Mouse (Mus musculus): ENCODE data around the gene Smok2b.
"Not testable (repeated sequence)": the region's sequence is repeated elsewhere in the genome, so short reads cannot be mapped to it uniquely, and the experiment has no call there.

Gene Smok2b

DNA sequence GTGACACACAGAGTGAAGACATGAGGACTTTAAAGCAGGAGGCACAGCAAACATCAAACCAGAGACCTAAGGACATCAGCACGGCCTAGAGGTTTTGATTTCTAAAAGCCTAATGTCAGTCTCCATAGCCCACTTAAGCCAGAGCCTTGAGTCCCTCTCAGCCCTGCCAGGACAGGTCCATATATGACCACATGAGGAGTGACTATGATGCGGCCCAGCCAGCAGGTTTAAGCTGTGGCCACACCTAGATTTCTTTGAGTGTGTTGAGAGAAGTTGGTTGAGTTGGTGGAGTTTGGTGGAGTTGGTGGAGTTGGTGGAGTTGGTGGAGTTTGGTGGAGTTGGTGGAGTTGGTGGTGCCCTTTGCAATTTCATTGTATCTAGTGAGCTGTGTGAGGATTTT, at the start of gene Smok2b:
TSS of gene Smok2b (plus strand) at position 301 of the 400 bp plus-strand sequence.
- DNase-seq: not testable (repeated sequence)

DNA sequence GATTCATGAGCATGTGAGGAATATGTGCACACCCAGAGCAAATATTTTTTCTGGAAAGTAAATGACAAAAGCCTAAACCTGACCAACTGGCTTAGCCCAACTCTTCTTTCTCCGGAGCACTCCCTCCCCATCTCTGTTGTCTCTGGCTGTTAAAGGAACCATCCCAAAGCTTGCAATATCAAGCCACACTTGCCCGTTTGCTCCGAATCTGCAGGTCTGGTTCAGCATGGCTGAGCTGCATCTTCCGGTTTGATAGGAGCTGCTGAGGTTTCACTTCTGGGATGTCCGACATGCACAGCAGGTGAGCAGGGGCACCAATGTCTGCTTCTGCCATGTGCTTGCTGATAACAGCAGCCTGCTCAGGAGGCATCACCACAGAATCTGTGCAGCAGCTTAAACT, 49.6 kb upstream of the Smok2b start:
- not testable (repeated sequence) for DNase-seq

DNA sequence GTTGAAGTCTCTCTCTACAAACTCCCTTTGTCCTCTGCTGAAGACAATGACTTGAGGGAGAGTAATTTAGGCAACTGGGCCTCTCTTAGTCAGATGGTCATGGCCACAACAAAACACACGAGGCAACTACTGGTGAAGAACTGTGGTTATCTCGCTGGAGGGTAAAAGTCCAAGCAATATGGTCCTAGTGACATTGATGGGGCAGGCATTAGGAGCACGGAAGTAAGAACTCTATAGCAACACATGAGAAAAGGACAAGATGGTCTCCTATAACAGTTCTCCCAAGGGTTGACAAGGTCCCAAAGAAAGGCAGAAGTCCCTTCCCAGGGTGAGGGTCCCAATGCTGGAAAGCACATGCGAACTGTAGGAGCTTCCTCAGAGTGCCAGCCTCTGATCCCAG, 47.3 kb upstream of the Smok2b start:
- DNase-seq: not testable (repeated sequence)

DNA sequence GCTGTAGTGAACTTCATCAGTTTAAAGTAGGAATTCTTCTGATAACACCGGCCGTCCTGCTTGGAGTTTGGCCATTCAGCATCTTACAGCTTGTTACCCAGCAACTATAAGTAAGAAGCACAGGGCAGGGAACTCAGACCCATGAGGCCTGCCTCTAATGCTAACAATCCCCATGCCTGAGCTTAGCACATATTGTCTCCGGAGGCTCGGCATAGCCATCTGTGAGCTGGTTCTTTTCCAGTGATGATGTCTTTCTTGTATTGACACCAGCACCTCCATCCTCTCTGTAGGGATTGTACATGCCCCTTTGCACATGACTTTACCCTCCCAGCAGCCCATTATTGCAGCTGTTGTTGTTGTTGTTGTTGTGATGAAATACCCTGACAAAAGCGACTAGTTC, 45.5 kb upstream of the Smok2b start:
- not testable (repeated sequence) for DNase-seq

DNA sequence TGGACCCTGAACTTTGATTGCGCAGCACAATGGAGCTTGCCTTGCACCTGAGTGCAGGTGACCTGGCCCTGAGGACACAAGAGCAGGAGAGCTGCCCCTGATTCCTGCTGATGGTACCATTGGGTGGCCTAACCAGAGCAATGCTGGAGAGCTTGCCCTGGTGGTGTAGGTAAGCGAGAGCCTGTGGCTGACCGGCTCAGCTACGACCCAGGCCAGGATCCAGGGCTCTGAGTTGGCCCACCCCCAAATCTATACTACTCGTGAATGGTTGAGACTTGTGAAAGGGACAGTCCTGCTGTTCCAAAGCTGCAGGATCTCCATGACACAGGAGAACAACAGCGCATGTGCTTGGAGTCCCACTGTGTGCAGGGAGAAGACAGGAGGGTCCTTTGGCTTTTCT, 43.5 kb upstream of the Smok2b start:
- DNase-seq: not testable (repeated sequence)

DNA sequence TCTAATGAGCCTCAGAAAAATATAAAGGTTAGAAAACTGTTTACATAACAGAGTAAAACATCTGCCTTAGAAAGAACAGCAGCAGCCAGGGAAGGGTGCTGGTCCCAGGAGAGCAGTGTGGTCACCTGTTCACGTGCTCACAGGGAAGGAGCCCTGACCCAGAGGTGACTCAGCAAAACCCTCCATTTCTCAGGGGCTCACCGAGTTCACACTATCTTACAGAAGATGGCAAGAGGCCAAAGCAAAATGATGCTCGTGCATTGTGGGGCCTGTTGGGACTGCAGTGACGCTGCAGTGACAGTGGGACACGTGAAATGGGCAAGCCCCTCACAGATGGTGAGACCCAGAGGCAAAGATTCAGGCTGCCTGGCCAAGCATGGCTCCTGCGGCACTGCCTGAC, 42.4 kb upstream of the Smok2b start:
- not testable (repeated sequence) for DNase-seq

DNA sequence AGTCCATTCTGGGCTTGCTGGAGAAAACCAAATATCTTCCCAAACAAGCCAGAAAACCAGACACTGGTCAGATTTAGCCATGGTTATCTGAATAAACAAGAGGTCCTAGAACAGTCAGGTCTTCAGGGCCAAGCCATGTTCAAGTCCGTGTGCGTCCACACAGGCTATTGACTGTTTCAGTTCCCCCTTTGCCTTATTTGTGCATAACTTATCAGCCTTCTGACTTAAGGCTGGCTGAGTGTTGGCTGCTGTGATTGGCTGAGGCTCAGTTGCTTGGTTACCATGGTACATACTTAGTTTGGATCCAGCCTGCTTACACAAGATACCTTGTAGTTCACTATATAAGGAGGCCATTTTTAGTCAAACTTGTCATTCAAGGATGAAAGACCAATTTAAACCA, 41.2 kb upstream of the Smok2b start:
- DNase-seq: not testable (repeated sequence)

DNA sequence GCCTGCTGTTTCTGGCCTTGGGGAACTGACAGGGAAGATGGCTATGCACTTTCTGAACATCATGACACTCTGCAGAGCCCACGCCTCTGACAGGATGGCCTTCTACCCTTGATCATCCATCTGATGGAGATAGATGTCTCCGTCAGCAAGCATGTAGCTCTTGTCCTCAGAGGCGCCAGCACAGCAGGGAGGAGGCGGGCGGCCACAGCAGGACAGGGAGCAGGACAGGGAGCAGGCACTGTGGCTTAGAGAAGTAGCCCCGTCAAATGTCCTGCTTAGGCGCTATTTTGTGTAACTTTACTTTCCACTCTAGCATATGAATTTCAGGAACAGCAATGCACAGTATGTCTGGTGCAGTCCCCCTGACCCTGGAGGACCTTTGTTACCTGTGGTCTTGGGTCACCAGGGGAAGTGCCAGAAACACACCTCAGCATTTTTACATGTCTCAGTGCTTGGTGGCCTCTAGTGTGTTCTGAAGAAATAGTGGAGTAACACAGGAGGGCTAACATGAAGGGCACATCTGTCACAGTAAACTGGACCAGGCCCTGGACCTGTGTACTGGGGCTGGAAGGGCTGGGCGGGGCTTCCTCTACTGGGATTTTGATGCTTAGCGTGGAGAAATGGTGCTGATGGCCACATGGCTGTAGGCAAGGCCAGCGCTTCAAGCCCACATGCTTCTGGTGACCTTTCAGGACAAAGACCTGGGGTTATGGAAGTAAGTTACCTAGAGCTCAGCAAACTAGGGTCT, 39.0 kb upstream of the Smok2b start:
- DNase-seq: not testable (repeated sequence)

DNA sequence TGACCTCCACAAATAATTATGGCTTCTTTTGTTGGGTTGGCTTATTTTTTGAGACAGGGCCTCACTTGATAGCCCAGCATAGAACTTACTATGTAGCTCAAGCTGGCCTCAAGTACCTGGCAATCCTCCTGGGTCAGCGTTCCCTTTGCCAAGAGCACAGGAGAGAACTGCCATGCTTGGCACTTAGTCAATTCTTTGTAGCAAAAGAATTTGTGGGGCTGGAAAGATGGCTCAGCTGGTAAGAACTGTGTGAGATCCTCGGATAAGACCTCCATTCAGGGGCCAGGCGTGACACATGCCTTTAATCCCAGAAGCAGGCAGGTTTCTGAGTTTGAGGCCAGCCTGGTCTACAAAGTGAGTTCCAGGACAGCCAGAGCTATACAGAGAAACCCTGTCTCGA, 33.6 kb upstream of the Smok2b start:
- DNase-seq: not testable (repeated sequence)

DNA sequence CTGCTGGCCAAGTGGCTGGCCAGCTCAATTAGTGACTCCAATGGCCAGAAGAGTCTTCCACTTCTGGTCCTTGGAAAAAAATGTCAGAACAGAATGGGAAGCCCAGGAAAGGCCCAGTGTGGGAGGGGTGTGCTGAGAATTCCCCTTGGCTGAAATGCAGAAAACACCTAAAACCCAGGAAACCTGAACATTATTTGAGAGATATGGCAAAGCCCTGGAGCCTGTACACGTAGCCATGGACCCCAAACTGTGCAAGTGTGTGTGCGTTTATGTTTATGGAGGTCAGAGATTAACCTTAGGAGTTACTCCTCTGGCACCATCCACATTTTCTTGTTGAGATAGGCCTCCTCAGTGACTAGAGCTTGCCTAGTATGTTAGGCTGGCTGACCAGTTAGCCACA, 31.2 kb upstream of the Smok2b start:
- DNase-seq: not testable (repeated sequence)

DNA sequence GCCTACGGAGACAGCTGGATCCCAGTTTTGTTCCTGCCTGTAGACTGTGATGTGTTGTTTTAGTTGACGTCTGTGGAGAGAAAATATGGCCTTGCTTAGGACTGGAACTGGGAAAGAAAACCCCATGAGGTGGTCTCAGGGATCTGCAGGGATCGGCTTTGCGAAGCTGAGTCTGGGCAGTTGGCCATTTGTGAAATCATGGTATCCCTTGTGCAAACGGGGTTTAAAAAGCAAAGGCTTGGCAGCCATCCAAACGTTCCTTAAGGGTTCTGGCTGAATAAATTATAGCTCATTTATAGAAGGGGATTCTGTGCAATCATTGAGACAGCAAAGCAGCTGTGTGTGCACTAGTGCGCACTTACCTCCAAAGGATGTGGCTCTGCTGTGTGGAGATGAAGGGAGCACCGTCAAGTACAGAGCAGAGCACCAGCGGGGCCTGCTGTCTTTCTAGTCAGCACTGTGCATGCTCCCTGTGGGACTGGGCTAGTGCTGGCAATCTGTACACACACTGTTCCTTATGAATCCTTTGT, 30.1 kb upstream of the Smok2b start:
- DNase-seq: not testable (repeated sequence)

DNA sequence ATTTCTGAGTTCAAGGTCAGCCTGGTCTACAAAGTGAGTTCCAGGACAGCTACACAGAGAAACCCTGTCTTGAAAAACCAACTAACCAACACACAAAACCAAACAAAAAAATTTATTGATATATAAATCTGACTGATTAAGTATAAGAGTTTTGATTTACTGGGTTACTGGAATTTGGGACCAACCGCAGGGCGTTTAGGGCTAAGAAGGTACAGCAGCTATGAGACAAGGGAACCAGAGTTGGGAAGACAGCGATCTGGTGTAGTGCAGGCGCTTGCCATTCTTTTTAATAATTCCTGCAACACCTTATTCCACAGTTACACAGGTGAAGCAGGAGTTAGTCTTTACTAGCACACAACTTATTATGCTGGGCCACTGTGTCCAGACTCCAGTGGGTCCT, 28.5 kb upstream of the Smok2b start:
- DNase-seq: not testable (repeated sequence)

DNA sequence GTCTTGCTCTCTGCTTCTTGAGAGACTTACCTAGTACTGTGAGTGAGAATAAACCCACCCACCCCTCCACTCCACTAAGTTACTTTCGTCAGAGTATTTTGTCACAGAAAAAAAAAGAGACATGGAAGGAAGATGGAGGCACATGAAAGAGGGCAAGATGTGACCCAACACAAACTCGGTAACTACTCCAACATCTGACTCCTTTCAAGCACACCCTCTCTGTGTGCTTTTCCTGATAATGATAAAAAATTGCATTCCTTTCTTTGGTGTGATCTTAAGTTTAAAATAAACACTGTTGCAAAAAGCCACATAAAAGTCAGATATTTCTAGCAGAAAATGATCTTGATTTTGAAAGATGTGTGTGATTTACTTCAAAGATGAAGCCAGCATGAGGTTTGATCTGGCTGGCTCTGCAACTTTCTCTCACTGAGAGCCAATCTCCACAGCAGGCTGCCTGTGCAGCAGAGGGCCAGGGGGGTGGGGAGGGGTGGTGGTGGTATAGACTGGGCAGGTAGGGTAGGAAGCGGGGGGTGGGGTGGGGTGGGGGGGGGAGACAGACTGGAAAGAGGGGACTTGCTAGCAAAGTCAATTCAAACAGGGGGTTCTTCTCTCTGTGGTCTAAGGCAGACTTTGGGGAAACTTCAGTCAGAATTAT, 27.5 kb upstream of the Smok2b start:
- not testable (repeated sequence) for DNase-seq

DNA sequence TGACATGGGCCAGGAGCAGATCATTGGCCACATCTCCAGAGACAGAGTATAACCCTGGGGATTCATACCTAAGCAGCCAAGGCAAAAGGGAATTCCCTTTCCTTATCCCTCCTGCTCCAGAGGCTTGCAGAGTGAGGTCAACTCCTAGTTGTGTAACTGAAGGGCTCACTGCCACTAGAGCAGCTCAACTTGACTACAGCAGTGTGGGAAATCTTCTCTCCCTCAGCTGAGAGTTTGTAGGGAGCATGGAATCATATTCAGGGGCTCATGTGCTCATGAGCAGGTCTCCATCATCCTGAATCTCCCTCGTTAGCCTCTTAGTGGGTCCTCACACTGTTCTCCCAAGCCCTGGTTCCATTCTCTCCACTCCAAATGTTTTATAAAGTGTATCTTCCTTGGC, 24.8 kb upstream of the Smok2b start:
- not testable (repeated sequence) for DNase-seq

DNA sequence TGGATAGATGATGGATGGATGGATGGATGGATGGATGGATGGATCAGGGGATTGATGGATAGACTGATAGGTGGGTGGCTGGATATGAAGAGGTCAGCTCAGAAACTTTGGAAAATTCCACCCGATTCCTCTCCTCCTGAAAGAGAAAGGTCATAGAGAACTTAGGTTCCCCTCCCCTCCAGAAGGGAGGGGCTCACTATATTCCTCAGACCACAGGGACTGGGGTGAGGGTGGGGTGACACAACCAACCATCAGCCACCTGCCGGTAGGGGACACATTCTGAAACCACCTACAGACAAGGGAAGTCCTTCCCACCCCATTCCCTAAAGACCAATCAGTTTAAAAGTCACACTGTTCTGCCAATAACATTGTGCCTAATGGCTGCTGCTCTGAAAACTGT, 23.6 kb upstream of the Smok2b start:
- no peak for DNase-seq

DNA sequence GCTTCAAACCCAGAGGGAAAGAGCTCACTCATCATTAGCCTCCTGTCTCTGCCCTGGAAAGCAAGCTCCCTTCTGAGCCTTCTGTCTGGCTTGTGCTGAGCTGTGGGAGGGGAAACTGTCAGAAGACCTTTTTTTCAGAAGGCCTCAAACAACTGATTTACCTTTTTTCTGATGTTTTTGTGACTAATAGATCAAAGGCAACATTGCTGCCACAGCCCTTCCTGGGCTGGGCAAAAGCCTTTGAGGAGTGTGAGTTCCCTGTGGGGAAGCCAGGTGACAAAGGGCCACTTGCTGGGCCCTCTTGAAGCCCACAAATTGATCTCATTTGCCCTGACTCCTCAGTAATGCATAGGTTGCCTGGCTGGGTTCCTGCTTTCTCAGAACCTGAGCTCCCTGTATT, 21.6 kb upstream of the Smok2b start:
- not testable (repeated sequence) for DNase-seq

DNA sequence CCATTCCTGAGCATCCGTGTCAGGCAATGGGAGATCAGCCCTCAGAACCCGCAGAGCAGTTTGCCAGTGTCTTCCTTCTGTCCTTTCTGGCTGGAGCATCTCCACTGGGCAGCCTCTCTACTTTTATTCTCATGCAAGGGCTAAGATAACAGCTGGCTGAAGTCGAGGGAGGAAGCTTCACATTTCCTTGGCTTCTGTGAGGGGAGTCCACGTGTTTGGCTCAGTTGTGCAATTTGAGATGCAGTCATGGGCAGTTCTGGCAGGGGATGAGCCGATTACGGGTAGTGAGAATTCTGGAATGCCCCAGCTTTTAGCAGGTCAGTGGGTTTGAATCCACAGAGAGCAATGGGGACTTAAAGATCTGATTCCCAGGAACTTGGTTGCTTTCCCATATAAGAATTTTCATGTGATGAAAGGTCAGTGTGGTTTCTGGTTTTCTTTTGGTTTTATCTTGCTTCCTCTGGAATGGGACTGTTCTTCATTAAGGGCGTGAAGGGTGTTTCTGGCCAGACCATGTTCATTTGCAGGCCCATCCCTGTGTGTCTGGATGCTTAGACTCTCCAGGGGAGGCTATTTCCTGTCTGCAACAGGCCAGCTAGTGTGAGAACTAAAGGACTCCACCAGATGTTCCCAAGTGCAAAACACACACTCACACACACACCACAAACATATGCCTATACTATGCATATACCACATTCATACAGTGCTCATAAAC, 17.8 kb upstream of the Smok2b start:
- DNase-seq: no peak

DNA sequence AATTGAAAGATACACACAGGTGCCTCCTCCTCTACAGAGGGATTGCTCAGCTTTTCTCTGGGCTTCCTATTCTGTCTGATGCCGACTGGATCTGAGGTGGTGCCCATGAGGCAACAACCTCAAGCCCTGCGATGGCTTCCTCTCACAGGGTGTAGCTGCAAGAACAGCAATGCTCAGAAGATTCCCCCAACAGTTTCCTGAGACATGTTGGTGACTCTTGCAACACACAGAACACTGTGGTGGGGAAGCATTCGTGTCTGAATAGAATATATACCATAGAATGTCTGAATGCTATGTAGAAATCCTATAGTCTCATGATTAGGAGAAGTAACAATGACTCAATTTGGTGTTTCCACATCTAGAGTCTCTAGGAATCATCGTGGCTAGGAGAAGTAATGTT, 15.9 kb upstream of the Smok2b start:
- no peak for DNase-seq

DNA sequence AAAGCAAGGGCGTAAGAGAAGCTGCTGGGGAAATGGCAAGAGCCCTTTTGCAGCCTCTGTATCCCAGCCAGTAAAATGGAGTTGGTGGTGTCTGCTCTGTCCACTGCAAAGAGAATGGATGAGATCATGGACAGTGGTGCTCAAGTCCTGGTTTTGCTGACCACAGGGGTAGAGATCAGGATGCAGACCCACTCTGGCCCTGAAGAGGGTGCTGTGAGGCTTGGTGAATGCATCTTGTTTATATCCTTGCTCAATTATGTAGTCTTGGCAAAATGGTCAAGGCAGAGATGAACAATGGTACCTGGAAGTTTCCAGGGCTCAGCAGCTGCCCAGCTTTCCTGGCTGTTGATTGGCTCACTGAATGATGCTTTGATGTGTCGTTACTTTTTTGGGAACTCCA, 14.5 kb upstream of the Smok2b start:
- no peak for DNase-seq

DNA sequence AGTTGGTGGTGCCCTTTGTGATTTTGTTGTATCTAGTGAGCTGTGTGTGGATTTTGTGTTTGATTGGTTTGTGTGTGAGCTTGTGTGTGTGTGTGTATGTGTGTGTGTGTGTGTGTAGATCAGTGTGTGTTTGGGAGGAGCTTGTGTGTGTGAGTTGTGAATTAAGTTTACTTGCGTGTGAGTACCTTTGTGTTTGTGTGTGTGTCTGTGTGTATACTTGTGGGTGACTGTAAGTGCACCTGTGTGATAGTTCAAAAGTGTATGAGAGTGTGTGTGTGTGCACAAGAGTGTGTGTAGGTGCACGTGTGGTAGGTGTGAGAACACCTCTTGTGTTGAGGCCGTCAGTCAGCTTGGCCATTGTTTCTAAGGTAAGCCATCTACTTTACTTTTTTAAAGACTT, 9.2 kb upstream of the Smok2b start, which contains the start of gene Smok2a:
TSS of gene Smok2a (plus strand) at position 301 of the 400 bp plus-strand sequence.
- no peak for DNase-seq

DNA sequence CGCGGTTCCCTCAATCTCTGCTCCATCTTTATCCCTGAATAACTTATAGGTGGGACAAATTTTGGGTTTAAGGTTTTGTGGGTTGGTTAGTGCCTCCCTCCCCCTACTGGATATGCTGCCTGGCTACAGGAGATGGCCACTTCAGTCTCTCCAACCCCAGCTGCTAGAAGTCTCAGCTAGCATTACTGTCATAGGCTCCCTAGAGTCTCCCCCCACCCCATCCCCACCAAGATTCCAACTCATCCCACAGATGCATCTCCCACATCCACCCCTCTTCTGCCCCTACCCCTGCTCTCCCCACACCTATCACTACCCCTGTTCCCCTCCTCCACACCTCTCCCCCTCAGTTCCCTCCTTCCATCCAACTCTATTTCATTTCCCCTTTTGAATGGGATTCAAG, 8.1 kb upstream of the Smok2b start:
- not testable (repeated sequence) for DNase-seq

DNA sequence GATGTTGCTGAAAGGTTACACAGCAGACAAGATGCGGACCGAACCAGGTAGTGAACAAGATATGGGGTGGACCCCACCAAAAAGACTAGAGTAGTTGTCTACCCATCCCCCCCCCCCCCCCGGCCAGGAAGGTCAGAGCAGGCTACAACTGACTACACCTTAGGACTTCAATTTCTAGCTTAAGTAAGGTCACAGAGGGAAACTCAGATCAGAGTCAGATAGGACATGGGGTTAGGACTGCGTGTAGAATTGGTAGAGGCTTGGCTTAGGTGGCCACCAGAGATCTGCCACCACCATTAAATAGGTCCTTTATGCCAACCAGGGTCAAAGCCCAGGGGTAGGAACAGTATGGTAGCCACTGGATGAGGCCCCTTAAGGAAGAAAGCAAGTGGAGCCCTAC, 9.4 kb downstream of the Smok2b start:
- not testable (repeated sequence) for DNase-seq
